11 mouse cellular contexts compared by ENCODE assay signal in the genomic region with DNA sequence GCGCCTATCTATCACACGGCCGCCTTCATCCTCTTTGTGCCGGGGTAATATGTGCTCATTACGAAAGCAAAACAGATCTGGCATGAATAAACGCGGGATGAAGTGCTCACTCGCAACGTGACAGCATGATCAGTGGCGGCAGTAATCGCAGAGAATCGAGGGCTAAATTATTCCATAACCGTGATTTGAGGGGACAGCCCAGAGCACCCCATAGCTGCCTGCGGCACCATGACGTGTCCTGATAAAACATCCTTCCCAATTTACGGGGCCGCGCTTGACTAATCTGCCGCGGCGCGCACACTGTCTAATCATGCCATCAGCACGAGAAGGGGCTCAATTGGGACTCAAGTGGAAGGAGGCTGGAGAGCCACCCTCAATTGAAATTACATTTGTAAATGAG.
A peak's percentile ranks its signal among the peaks of the same experiment; 100 is the strongest.
DNase-seq lines count a peak whose midpoint lies in the region; ATAC-seq and TF ChIP-seq lines count a peak whose summit lies in the region.
"Had no signal": no experiment of that assay in that cellular context is flagged by ENCODE, and none has a peak within 500 bp of the region (broad histone marks: within the 10 kb centered on the region; RNA-seq: fewer than 3 reads in every experiment).

No protein-coding gene starts in this region.

- no peaks in the 10 kb centered on the region for H3K9me3 ChIP-seq in forebrain, embryonic 13.5 days (replicated peaks)
- H3K9me3 ChIP-seq in midbrain, embryonic 10.5 days (replicated peaks): no peaks in the 10 kb centered on the region
- H3K9me3 ChIP-seq: liver, embryonic 15.5 days had no signal

- no peak for TF ChIP-seq CTCF in left cerebral cortex, adult 2 months (IDR thresholded peaks at IDR 0.05)

- peak overlapping the region; percentile 7; the same call in 1 of the 2 replicates for H3K4me3 ChIP-seq in left cerebral cortex, adult 2 months
- H3K4me3 ChIP-seq in forebrain, embryonic 13.5 days: peak overlapping the region; percentile 2; the same call in 1 of the 2 replicates
- H3K4me3 ChIP-seq in midbrain, embryonic 10.5 days: peak overlapping the region; percentile 5; the same call in 1 of the 2 replicates
- H3K4me3 ChIP-seq: liver, embryonic 15.5 days had no signal

- peak overlapping the region; percentile 46 for H3K4me2 ChIP-seq in forebrain, embryonic 13.5 days
- H3K4me2 ChIP-seq: heart, embryonic 11.5 days; liver, embryonic 15.5 days had no signal

- no peak for DNase-seq in left cerebral cortex, adult 2 months (ENCODE audit: extremely low spot score in 1 of 2, low spot score in 2 of 2)
- no peak for DNase-seq in left cerebral cortex, adult 18-20 months (ENCODE audit: low spot score in 2 of 2)
- no peak for DNase-seq in midbrain, embryonic 10.5 days (ENCODE audit: low spot score)
- peak; percentile 74 for DNase-seq in retina, postnatal 1 day
- DNase-seq in ovary, postnatal 10 days (ENCODE audit: low spot score): no peak
- DNase-seq in kidney, postnatal 4 days: no peak
- DNase-seq: kidney, adult 8-10 months had no signal

- ATAC-seq in forebrain, embryonic 13.5 days: no peak
- ATAC-seq: activated CD4-positive, CD25-positive, alpha-beta regulatory T cell, adult 4 months had no signal

- no peaks in the 10 kb centered on the region for H3K36me3 ChIP-seq in forebrain, embryonic 13.5 days (ENCODE audit: poor library complexity, severe bottlenecking)
- no peaks in the 10 kb centered on the region for H3K36me3 ChIP-seq in midbrain, embryonic 10.5 days
- H3K36me3 ChIP-seq: liver, embryonic 15.5 days had no signal

- peaks cover 88% of the 10 kb centered on the region for H3K27me3 ChIP-seq in forebrain, embryonic 13.5 days
- peaks cover 81% of the 10 kb centered on the region for H3K27me3 ChIP-seq in midbrain, embryonic 10.5 days (ENCODE audit: low read depth, poor library complexity, severe bottlenecking)

- H3K9ac ChIP-seq in forebrain, embryonic 13.5 days: no peak overlapping the region
- H3K9ac ChIP-seq: liver, embryonic 15.5 days had no signal

- 33% methylated on average over 23 of the region's 23 CpGs for WGBS in forebrain, embryonic 13.5 days
- WGBS in midbrain, embryonic 10.5 days: 46% methylated on average over 23 of the region's 23 CpGs

- intact Hi-C loops in left cerebral cortex, adult 2 months (cut with DNase I): no loop called here

- no peak overlapping the region for H3K27ac ChIP-seq in left cerebral cortex, adult 2 months
- no peak overlapping the region for H3K27ac ChIP-seq in forebrain, embryonic 13.5 days
- H3K27ac ChIP-seq in midbrain, embryonic 10.5 days (replicated peaks): no peak overlapping the region
- H3K27ac ChIP-seq: liver, embryonic 15.5 days had no signal

- H3K4me1 ChIP-seq in forebrain, embryonic 13.5 days: peaks cover 44% of the 10 kb centered on the region
- H3K4me1 ChIP-seq in midbrain, embryonic 10.5 days: peaks cover 34% of the 10 kb centered on the region
- H3K4me1 ChIP-seq: liver, embryonic 15.5 days had no signal
